Mouse (Mus musculus) embryo, embryonic 10.5 days (tissue): ENCODE data around the gene Sctr.

ENCODE experiments used
- DNase-seq: peaks from one replicate; pipeline ENCODE4 v3.0.0-alpha.2; 2015; ENCODE audit warnings: low spot score

The Sctr gene

GRCm38 (mm10) chr1:120070168-120070567 lies 63.5 kb downstream of the Sctr start:
- DNase-seq, result no peak

GRCm38 (mm10) chr1:120071133-120071532 lies 64.4 kb downstream of the Sctr start:
- no peak for DNase-seq

GRCm38 (mm10) chr1:120072900-120073299 lies 66.2 kb downstream of the Sctr start:
- peak; percentile 33 for DNase-seq

- peak; percentile 89 for DNase-seq
These were observed 67.0 kb downstream of the Sctr start, which contains the start of gene Tmem37 for GRCm38 (mm10) chr1:120073519-120074306. Tmem37 (minus strand) TSS chr1:120074074.

- DNase-seq, result no peak
These were observed 67.6 kb downstream of the Sctr start for GRCm38 (mm10) chr1:120074307-120074702.

- DNase-seq, result no peak
These were observed 68.2 kb downstream of the Sctr start for GRCm38 (mm10) chr1:120074931-120075330.

GRCm38 (mm10) chr1:120075507-120075906 lies 68.8 kb downstream of the Sctr start:
- DNase-seq, result no peak

GRCm38 (mm10) chr1:120077746-120078410 lies 71.2 kb downstream of the Sctr start:
- DNase-seq, result peak; percentile 38

- DNase-seq, result no peak
These were observed 73.9 kb downstream of the Sctr start for GRCm38 (mm10) chr1:120080632-120081031.

GRCm38 (mm10) chr1:120082957-120083585 lies 76.4 kb downstream of the Sctr start:
- DNase-seq, result no peak

GRCm38 (mm10) chr1:120083921-120084517 lies 77.3 kb downstream of the Sctr start:
- no peak for DNase-seq

GRCm38 (mm10) chr1:120085696-120086095 lies 79.0 kb downstream of the Sctr start:
- DNase-seq, result no peak

GRCm38 (mm10) chr1:120086644-120087043 lies 80.0 kb downstream of the Sctr start:
- no peak for DNase-seq

GRCm38 (mm10) chr1:120089180-120089579 lies 82.5 kb downstream of the Sctr start:
- peak; percentile 51 for DNase-seq

- no peak for DNase-seq
These were observed 84.3 kb downstream of the Sctr start for GRCm38 (mm10) chr1:120090880-120091570.

GRCm38 (mm10) chr1:120093482-120094134 lies 86.9 kb downstream of the Sctr start:
- peak; percentile 90 for DNase-seq

GRCm38 (mm10) chr1:120094920-120095319 lies 88.2 kb downstream of the Sctr start:
- DNase-seq, result no peak

- DNase-seq, result peak; percentile 77
These were observed 91.6 kb downstream of the Sctr start for GRCm38 (mm10) chr1:120098327-120098726.

- no peak for DNase-seq
These were observed 92.8 kb downstream of the Sctr start for GRCm38 (mm10) chr1:120099483-120099882.

- no peak for DNase-seq
These were observed 93.9 kb downstream of the Sctr start for GRCm38 (mm10) chr1:120100456-120101226.

- DNase-seq, result no peak
These were observed 94.5 kb downstream of the Sctr start for GRCm38 (mm10) chr1:120101227-120101609.
